Mouse (Mus musculus): ENCODE data around the gene Htr7.

DNA sequence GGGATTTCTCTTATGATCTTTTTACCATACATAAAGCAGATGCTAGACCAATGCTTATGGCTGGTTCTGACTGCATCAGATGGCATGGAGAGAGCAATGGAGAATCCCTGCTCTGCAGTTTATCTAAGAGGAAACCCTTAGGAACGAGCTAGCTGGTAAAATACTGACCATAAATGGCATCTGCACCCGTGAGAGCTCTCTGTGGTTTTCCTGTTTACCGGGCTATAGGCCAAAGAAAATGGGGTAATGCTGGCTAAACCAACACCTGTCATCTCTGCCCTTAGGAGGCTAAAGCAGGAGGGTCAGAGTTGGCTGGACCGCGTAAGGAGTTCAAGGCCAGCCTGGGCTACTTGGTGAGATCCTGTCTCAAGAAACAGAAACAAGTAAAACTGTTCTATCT, 46.6 kb upstream of the Htr7 start:
- TF ChIP-seq CTCF (IDR thresholded peaks at IDR 0.05) (no peak), EP300 (IDR thresholded peaks at IDR 0.05; ENCODE audit: insufficient read depth, low read depth, low read length) (no peak), POLR2A (IDR thresholded peaks at IDR 0.05; ENCODE audit: insufficient read depth, low read depth, low read length) (no peak)

Measured in heart, adult 2 months (tissue).